Mouse (Mus musculus) CD4-positive, CD25-positive, alpha-beta regulatory T cell, adult 4 months (primary cell): Measurements from ENCODE around the gene Gm14403. TPM values are rescaled to one million over a fixed set of nuclear protein-coding genes. Genes with fewer than 3 reads are reported as not detected.
"Not testable (repeated sequence)": the region's sequence is repeated elsewhere in the genome, so short reads cannot be mapped to it uniquely, and the experiment has no call there.

Experiments
- ATAC-seq: one replicate; pipeline ENCODE4 v1.8.0; 2017
- polyA plus RNA-seq, 2 experiments: library from polyadenylated mRNA; unstranded; fragments of 100-300 nt; shearing (Covaris generic); gene quantifications; one replicate each; pipeline ENCODE4 v1.2.1; 2017

Gene Gm14403
- polyA plus RNA-seq: under 1 TPM in 1 of 2 experiments, not detected in 1; 0.63 TPM

- ATAC-seq: not testable (repeated sequence)
Observed at GRCm38 (mm10) chr2:177498067-177498466, at the start of gene Gm14403. Gene Gm14403 (plus strand): TSS chr2:177498215.

GRCm38 (mm10) chr2:177464676-177465075, 33.3 kb upstream of the Gm14403 start, which contains the start of gene Zfp970:
Gene Zfp970 (plus strand): TSS chr2:177464733.
- not testable (repeated sequence) for ATAC-seq

- not testable (repeated sequence) for ATAC-seq
Observed at GRCm38 (mm10) chr2:177468222-177468621, 29.8 kb upstream of the Gm14403 start.

DNA sequence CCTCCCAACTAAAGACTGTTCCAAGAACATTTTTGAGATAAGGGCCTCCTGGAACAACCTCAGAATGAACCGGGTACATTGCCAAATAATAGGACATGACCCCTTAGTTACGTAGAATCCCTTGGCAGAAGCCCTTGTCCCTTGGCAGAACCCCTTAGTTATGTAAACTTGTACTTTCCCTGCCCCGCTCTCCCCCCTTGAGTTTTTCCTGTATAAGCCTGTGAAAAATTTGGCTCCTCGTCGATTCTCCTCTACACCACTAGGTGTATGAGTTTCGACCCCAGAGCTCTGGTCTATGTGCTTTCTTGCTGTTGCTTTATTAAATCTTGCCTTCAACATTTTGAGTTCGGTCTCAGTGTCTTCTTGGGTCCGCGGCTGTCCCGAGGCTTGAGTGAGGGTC, 25.8 kb upstream of the Gm14403 start:
- ATAC-seq: not testable (repeated sequence)

GRCm38 (mm10) chr2:177481971-177482370, 16.0 kb upstream of the Gm14403 start:
- not testable (repeated sequence) for ATAC-seq

DNA sequence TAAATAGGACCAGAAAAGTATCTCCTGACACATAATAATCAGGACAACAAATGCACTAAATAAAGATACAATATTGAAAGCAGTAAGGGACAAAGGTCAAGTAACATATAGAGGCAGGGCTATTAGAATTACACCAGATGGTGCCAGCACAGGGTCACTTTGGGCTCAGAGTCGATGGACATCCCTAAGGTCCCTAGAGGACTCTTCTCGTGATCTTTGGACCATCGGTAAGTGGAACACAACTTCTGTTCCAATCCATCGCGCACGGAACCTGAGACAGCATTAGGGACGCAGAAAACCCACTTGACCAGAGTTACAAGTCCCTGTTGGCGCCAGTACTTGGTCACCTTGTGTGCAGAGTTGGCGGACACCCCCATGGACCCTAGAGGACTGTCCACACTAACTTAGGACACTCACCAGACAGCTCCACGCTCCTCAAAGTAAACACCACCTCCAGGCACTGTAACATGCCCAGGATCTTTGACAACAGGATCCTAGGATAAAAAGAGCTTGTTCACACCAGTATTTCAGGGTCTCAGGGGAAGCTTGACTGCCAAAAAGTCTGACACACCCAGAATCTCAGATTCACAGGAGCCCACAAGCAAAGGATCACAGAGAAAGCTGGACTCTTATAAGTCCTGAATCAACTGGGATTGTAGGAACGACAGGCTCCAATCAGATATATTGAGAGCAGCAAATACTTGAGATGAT, 14.6 kb upstream of the Gm14403 start:
- ATAC-seq: not testable (repeated sequence)

GRCm38 (mm10) chr2:177499182-177499581, 1.2 kb downstream of the Gm14403 start:
- not testable (repeated sequence) for ATAC-seq

DNA sequence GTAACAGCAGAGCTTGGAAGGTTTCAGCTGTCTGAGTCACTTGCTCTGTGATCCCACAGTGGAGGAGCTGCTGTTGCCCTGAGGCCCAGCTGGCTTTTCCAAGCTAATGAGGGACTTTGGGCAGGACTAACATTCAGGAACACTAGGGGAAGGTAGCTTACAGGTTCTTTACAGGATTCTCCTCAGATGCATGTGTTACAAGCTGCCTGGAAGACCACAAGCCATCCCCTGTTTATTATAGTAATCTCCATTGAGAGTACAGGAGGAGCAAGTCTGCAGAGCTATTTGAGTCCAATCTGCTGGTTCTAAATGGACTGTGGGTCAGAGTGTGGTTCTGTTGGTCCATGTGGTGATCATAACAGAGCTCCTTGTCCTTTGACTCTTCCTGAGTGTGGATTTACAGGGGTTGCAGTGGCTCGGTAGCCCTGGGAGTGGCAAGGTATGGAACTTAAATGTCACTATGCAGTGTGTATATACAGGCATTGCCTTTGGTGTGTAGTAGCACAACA, 7.2 kb downstream of the Gm14403 start:
- ATAC-seq: not testable (repeated sequence)

GRCm38 (mm10) chr2:177511381-177511780, 13.4 kb downstream of the Gm14403 start:
- ATAC-seq: not testable (repeated sequence)

- not testable (repeated sequence) for ATAC-seq
Observed at GRCm38 (mm10) chr2:177511972-177512371, 14.0 kb downstream of the Gm14403 start.

DNA sequence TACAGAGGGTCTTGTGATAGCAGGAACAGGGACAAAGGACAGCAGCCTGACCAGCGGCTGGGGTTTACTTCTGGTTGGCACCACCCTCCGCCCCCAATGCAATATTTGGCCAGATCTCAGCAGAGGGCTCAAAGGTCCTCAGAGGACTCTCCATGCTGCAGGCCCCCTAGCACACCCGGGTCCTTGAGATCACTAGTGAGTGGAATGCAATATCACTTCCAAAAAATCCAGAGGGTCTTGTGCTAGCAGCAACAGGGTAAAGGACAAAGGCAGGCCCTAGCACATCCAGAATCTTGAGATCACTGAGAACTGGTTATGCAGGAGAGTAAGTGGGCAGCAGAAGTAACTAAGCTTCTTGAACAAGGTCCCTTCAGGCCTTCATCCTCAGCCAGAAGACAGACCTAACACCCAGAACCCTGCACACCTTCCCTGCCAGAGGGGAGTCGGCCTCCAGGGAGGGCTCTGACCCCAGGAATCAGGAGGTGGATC, 16.0 kb downstream of the Gm14403 start:
- ATAC-seq: not testable (repeated sequence)

DNA sequence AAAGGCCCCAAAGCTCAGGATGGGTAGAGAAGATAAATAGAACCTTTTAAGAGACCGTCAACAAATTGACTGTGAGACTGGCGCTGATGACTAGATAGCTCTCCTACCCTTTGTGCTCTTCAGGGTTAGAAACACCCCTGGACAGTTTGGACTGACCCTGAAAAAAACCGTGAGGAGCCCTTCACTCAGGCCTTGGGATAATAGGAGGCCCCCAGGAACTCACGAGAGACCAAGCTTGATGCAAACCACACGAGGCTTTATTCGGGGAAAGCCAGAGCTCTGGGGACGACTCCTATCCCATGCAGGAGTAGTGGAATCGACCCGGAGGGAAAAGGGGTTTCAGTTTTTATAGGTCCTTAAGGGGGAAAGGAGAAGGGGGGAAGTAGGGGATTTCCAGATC, 19.7 kb downstream of the Gm14403 start:
- not testable (repeated sequence) for ATAC-seq

GRCm38 (mm10) chr2:177518354-177518753, 20.3 kb downstream of the Gm14403 start:
- ATAC-seq: not testable (repeated sequence)

GRCm38 (mm10) chr2:177518960-177519359, 20.9 kb downstream of the Gm14403 start:
- ATAC-seq: not testable (repeated sequence)

GRCm38 (mm10) chr2:177520035-177520434, 22.0 kb downstream of the Gm14403 start:
- no peak for ATAC-seq

DNA sequence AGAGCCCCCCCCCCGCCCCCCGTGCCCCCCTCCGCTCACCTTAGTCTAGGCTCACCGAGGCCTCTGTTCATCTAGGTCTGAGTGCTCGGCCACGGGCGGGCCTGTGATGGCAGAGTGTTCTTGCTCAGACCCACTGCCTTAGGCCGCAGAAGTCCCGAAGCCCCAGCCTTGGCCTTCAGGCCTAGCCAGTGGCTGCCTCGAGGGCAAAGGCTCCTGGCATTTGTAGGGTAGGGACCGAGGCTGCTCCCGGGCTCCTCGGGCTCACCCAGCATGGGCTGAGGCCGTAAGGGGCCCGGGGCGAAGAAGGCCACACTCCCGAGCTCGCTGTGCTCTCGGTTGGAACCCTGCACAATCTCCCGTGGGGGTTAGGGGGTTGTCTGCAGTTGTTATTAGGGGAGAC, 25.0 kb downstream of the Gm14403 start:
- no peak for ATAC-seq

GRCm38 (mm10) chr2:177523674-177524073, 25.7 kb downstream of the Gm14403 start:
- not testable (repeated sequence) for ATAC-seq

DNA sequence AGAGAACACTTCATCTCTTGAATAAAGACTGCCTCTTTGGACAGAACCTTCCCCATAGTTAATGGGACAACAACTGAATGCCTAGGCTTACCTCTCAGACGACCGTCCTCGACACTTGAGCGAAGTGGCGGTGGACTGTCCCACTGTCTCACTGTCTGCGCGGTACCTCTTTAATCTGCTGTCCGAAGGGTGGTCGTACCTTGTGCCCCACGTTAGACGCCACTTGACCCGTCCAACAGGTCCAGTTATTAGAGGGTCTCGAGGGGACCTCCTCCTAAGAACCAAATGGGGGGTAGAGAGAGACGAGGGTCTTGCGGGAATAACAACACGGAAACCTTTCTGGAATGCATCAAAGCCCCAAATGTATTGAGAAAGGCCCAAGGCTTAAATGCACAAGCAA, 26.2 kb downstream of the Gm14403 start:
- not testable (repeated sequence) for ATAC-seq

GRCm38 (mm10) chr2:177535876-177536275, 37.9 kb downstream of the Gm14403 start:
- no peak for ATAC-seq

DNA sequence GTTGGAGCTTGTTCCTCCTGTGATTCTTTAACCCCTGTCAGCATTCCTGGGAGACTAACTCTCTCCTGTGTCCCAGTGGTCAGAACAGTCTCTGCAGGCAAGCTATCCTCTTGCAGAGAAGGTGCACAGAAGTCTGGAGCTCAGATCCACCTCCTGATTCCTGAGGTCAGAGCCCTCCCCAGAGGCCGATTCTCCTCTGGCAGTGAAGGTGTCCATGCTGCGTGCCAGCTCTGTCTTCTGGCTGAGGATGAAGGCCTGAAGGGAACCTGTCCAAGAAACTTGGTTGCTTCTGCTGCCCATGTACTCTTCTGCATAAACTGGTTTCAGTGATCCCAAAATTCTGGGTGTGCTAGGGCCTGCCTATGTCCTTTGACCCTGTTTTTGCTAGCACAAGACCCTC, 39.1 kb downstream of the Gm14403 start:
- not testable (repeated sequence) for ATAC-seq

DNA sequence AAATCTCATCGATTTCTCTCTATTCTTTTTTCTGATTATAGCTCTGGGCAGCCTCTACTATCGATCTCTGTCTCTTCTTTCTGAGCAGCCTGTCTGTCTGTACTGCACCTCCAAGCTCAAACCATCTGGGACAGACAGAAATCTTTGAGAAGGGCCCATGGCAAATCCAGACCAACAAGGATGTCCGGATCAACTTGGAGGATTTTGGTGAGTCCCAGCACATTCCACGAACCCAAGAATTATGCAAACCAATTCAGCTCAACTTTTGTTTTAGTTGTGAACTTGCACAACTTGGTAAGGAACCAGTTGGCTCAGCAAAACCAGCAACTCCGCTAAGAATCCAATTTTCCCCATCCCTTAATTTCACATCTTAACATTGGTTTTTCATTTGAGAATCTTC, 39.7 kb downstream of the Gm14403 start:
- ATAC-seq: not testable (repeated sequence)

DNA sequence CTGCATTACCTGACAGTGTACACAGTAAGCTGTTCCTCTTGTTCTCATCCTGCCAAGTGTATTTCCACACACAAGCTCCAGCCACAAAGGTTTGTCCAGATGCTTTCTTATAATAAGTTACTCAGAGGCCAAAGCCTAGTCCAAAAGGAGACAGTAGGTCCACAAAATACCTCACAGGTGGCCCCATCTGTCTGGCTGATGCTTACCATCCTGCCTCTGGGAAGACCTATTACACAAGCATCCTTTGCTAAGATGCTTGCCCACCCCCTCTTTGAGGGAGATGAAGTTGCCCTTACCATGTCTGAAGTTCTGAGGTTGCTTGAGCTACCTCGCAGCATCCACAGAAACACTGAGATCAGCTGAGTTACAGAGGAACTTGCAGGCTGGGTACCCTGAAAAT, 57.2 kb downstream of the Gm14403 start:
- ATAC-seq: not testable (repeated sequence)
